Mouse (Mus musculus) heart, adult 2 months (tissue): ENCODE results near the gene Hoxc8. TPM values are rescaled to one million over a fixed set of nuclear protein-coding genes. Genes with fewer than 3 reads are reported as not detected.

ENCODE experiments used
- DNase-seq, 2 experiments: peaks; one replicate each; pipeline ENCODE4 v3.0.0; 2021
- H3K27ac ChIP-seq: fragments of 200-600 bp; 2 replicates; pipeline ENCODE4 v1.8.1; 2022
- H3K27me3 ChIP-seq: fragments of 200-500 bp; 2 replicates; pipeline ENCODE4 v1.6.1; 2012; ENCODE audit warnings: mild to moderate bottlenecking, low read length, inconsistent platforms, mixed read lengths; ENCODE audit not compliant: control insufficient read depth, insufficient read depth
- H3K36me3 ChIP-seq: fragments of 200-500 bp; 2 replicates; pipeline ENCODE4 v1.6.1; 2012; ENCODE audit warnings: low read length, inconsistent platforms; ENCODE audit not compliant: control insufficient read depth, insufficient read depth
- H3K4me1 ChIP-seq: fragments of 200-500 bp; 2 replicates; pipeline ENCODE4 v1.6.1; 2011; ENCODE audit warnings: low read length; ENCODE audit not compliant: control insufficient read depth, insufficient read depth
- H3K4me3 ChIP-seq: fragments of 200-600 bp; 2 replicates; pipeline ENCODE4 v1.8.1; 2022
- H3K79me2 ChIP-seq: fragments of 200-500 bp; replicated peaks from 2 replicates; pipeline ENCODE4 v1.6.1; 2012; ENCODE audit warnings: mild to moderate bottlenecking, inconsistent platforms, low read length, moderate library complexity, mixed read lengths; ENCODE audit not compliant: control insufficient read depth, insufficient read depth
- H3K9ac ChIP-seq: fragments of 200-500 bp; 2 replicates; pipeline ENCODE4 v1.6.1; 2012; ENCODE audit warnings: low read depth, mild to moderate bottlenecking, control low read depth, inconsistent platforms, low read length, mixed read lengths
- CTCF ChIP-seq: fragments of 200-600 bp; IDR thresholded peaks from 2 replicates; pipeline ENCODE4 v1.8.1; 2022; ENCODE audit warnings: antibody characterized with exemption, mild to moderate bottlenecking, moderate library complexity
- EP300 ChIP-seq: fragments of 200-500 bp; IDR thresholded peaks from 2 replicates; pipeline ENCODE4 v1.6.1; 2011; ENCODE audit warnings: low read depth, low read length, control low read depth; ENCODE audit not compliant: insufficient read depth
- POLR2A ChIP-seq: fragments of 200-500 bp; IDR thresholded peaks from 2 replicates; pipeline ENCODE4 v1.6.1; 2011; ENCODE audit warnings: mild to moderate bottlenecking, low read depth, low read length, control low read depth; ENCODE audit not compliant: insufficient read depth
- WGBS: fragments of 180-500 bp; shearing (Covaris S2); methylation state at CpG from one replicate; pipeline ENCODE4 v1.1.7; 2018; 5-methylcytosine and 5-hydroxymethylcytosine counted together
- intact Hi-C: fragments of 180-260 bp; cut with DNase I; formaldehyde crosslinking; loops from one replicate; pipeline ENCODE4 v1.15.1; 2025
- polyA plus RNA-seq: library from polyadenylated mRNA; depleted of rRNA; stranded (reverse); fragments of >200 nt; gene quantifications from 2 replicates; pipeline ENCODE4 v1.2.3, GENCODE M21; 2012
- total RNA-seq, 2 experiments: library from RNA; stranded (reverse); gene quantifications; 2 replicates each; pipeline ENCODE4 v1.2.3; 2021

Hoxc8 gene
- total and polyA plus RNA-seq, 3 experiments = not detected

GRCm38 (mm10) chr15:102948842-102949241 lies 41.6 kb upstream of the Hoxc8 start:
- peaks cover 26% of the 10 kb centered on the region for H3K27me3 ChIP-seq
- no peak overlapping the region for H3K9ac ChIP-seq
- no peaks in the 10 kb centered on the region for H3K79me2 ChIP-seq
- no peak for TF ChIP-seq POLR2A
- no peak for TF ChIP-seq CTCF
- TF ChIP-seq EP300 = no peak
- DNase-seq = no peak
- 13% methylated on average over 2 of the region's 2 CpGs for WGBS
- intact Hi-C loops = no loop called here
- no peaks in the 10 kb centered on the region for H3K4me1 ChIP-seq
- H3K36me3 ChIP-seq = no peaks in the 10 kb centered on the region
- no peak overlapping the region for H3K27ac ChIP-seq
- H3K4me3 ChIP-seq = no peak overlapping the region

DNA sequence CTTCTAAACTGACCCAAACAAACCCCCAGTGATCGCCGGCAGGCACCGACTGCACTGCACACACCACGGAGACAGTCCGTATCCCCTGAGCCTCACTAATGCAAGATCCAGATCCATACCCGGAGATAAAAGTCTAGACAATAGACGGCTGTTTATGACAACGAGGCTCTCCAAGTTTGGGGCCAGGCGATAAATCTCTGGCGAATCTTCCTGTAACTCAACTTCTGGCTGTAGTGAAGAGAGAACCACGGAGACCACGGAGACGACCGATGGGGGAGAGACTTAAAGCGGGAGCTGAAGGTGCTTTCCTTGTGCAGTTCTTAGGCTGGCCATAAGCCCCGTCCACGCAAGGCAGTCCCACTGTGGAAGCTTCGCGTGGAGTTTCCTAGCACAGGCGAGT lies 40.7 kb upstream of the Hoxc8 start:
- Histone ChIP-seq H3K4me3 (no peak overlapping the region), H3K9ac (no peak overlapping the region), H3K27ac (no peak overlapping the region), H3K27me3 (peaks cover 32% of the 10 kb centered on the region), H3K4me1 (no peaks in the 10 kb centered on the region), H3K79me2 (no peaks in the 10 kb centered on the region), H3K36me3 (no peaks in the 10 kb centered on the region)
- 3% methylated on average over 20 of the region's 20 CpGs for WGBS
- TF ChIP-seq POLR2A (no peak), CTCF (no peak), EP300 (no peak)
- DNase-seq = no peak
- intact Hi-C loops = no loop called here

DNA sequence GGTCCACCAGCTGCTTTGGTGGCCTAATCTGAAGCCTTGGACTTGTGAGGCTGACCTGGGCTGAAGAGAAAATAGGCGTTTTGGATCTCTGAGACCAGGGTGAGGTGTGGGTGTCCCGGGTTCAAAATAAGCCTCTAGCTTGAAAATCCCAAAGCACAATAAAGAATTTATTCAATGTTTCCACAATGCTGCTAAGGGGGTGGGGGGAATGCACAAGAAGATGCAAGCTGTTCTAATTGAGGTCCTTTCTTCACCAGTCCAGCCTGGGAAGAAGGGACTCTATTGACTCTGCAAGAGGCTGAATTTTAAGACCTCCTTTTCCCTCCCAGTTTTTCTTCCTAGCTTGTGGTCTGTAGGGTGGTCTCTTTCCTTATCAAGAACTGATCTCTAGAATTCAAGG lies 39.5 kb upstream of the Hoxc8 start:
- no peak overlapping the region for H3K9ac ChIP-seq
- H3K27ac ChIP-seq = no peak overlapping the region
- H3K4me3 ChIP-seq = no peak overlapping the region
- no peak for DNase-seq
- WGBS = 9% methylated on average over 2 of the region's 2 CpGs
- no peaks in the 10 kb centered on the region for H3K36me3 ChIP-seq
- TF ChIP-seq CTCF = no peak
- no peak for TF ChIP-seq POLR2A
- no peak for TF ChIP-seq EP300
- peaks cover 37% of the 10 kb centered on the region for H3K27me3 ChIP-seq
- H3K4me1 ChIP-seq = no peaks in the 10 kb centered on the region
- no peaks in the 10 kb centered on the region for H3K79me2 ChIP-seq
- intact Hi-C loops = no loop called here

DNA sequence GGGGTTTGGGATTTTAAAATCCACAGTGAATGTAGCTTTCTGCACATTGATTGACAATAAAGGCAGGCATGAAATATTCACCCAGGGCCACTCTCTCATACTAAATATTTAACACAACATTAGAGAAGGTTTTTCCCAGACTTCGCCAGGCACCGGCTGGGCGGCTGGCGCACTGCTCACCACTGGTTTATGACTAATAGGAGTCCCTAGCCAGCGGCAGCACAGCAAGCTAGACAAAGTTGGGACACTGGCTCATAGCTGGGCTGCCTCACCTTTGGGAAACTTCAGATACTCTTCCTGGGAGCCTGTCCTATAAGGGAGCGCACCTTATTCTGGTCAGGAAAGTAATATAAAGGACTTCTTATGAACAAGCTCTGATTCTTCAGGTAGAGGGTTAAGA lies 36.8 kb upstream of the Hoxc8 start:
- no peaks in the 10 kb centered on the region for H3K36me3 ChIP-seq
- no peak overlapping the region for H3K27ac ChIP-seq
- no peak overlapping the region for H3K4me3 ChIP-seq
- no peak for DNase-seq
- no peak overlapping the region for H3K9ac ChIP-seq
- intact Hi-C loops = no loop called here
- WGBS = 9% methylated on average over 6 of the region's 6 CpGs
- H3K4me1 ChIP-seq = no peaks in the 10 kb centered on the region
- no peaks in the 10 kb centered on the region for H3K79me2 ChIP-seq
- TF ChIP-seq POLR2A = no peak
- peaks cover 43% of the 10 kb centered on the region for H3K27me3 ChIP-seq

- H3K4me1 ChIP-seq = no peaks in the 10 kb centered on the region
- H3K36me3 ChIP-seq = no peaks in the 10 kb centered on the region
- H3K79me2 ChIP-seq = no peaks in the 10 kb centered on the region
- no peak within 1 kb of the TSS for H3K9ac ChIP-seq
- intact Hi-C loops = no loop called here
- no peak within 1 kb of the TSS for H3K27ac ChIP-seq
- TF ChIP-seq POLR2A = no peak
- TF ChIP-seq EP300 = no peak
- TF ChIP-seq CTCF = no peak
- WGBS = 2% methylated on average over 57 of the region's 57 CpGs
- peaks cover 40% of the 10 kb centered on the region for H3K27me3 ChIP-seq
- DNase-seq = no peak
- H3K4me3 ChIP-seq = no peak within 1 kb of the TSS
These were observed 36.0 kb upstream of the Hoxc8 start, which contains the start of gene Hoxc11 for GRCm38 (mm10) chr15:102954192-102955006. Hoxc11 (plus strand) TSS chr15:102954427.

GRCm38 (mm10) chr15:102955007-102955382 lies 35.4 kb upstream of the Hoxc8 start:
- under 1% methylated on average over 28 of the region's 28 CpGs for WGBS
- H3K79me2 ChIP-seq = no peaks in the 10 kb centered on the region
- H3K4me3 ChIP-seq = no peak overlapping the region
- no peak for TF ChIP-seq EP300
- no peak for TF ChIP-seq POLR2A
- TF ChIP-seq CTCF = no peak
- peaks cover 38% of the 10 kb centered on the region for H3K27me3 ChIP-seq
- H3K36me3 ChIP-seq = no peaks in the 10 kb centered on the region
- intact Hi-C loops = no loop called here
- no peaks in the 10 kb centered on the region for H3K4me1 ChIP-seq
- H3K9ac ChIP-seq = no peak overlapping the region
- DNase-seq = no peak
- H3K27ac ChIP-seq = no peak overlapping the region
